In the genomic region with DNA sequence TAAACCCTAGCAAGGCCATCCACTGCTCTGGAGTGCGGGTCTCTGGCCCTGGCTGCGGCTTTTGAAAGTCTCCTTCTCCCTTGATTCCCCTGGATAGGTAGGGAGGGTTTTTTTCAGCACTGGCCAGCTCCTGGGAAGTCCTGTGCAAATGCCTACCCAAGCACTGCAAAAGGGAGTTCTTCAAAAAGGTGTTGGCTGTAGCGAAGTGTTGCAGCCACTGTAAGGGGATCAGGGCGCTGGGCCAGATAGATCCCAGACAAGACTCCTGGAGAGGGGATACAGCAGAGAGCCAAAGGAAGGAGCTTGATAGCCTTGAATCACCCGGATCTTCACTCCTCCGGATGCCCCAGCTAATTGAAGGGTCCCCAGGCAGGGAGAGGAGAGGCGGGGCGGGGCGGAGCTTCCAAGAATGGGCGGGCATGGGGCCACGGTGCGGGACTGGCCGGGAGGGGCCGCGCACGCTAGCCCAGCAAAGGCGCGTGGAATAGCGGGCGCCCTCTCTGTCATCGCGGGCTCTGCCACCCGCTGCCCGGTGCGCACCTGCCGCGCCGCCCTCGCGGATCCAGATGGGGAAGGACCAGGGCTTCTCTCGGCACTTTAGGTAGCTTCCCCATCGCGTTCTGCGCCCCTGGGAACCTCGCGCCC, we compare ENCODE assay signal across 9 mouse cellular contexts. TPM values are rescaled to one million over a fixed set of nuclear protein-coding genes. Genes with fewer than 3 reads are reported as not detected.
DNase-seq lines count a peak whose midpoint lies in the region; ATAC-seq and TF ChIP-seq lines count a peak whose summit lies in the region.
"Had no signal": no experiment of that assay in that cellular context is flagged by ENCODE, and none has a peak within 500 bp of the region (broad histone marks: within the 10 kb centered on the region; RNA-seq: fewer than 3 reads in every experiment).

No protein-coding gene starts in this region.

- H3K4me1 ChIP-seq in heart, embryonic 12.5 days (replicated peaks), result peaks cover 15% of the 10 kb centered on the region
- peaks cover 15% of the 10 kb centered on the region for H3K4me1 ChIP-seq in E14TG2a.4 (replicated peaks; ENCODE audit: low read depth, low read length)
- peaks cover 13% of the 10 kb centered on the region for H3K4me1 ChIP-seq in embryonic facial prominence, embryonic 12.5 days
- peaks cover 9% of the 10 kb centered on the region for H3K4me1 ChIP-seq in limb, embryonic 11.5 days (ENCODE audit: control insufficient read depth, insufficient read depth, low read length)

- peaks cover 92% of the 10 kb centered on the region for H3K27me3 ChIP-seq in heart, embryonic 12.5 days (replicated peaks)
- peaks cover 93% of the 10 kb centered on the region for H3K27me3 ChIP-seq in E14TG2a.4 (ENCODE audit: insufficient read depth, low read length)
- peaks cover 90% of the 10 kb centered on the region for H3K27me3 ChIP-seq in embryonic facial prominence, embryonic 12.5 days
- peaks cover 76% of the 10 kb centered on the region for H3K27me3 ChIP-seq in limb, embryonic 11.5 days (ENCODE audit: control insufficient read depth, insufficient read depth, low read length)

- no peak for ATAC-seq in heart, embryonic 12.5 days (ENCODE audit: insufficient number of reproducible peaks, low FRiP score)
- no peak for ATAC-seq in embryonic facial prominence, embryonic 12.5 days (ENCODE audit: insufficient number of reproducible peaks, insufficient read depth, low FRiP score, low TSS enrichment)
- ATAC-seq in limb, embryonic 11.5 days (ENCODE audit: insufficient number of reproducible peaks, low FRiP score, low TSS enrichment, low read depth), result no peak
- no peak for ATAC-seq in CD4-positive, CD25-positive, alpha-beta regulatory T cell, adult 4 months

- no peaks in the 10 kb centered on the region for H3K9me3 ChIP-seq in heart, embryonic 12.5 days (replicated peaks)
- no peaks in the 10 kb centered on the region; the same call in 1 of the 2 replicates for H3K9me3 ChIP-seq in E14TG2a.4 (ENCODE audit: low read length)
- H3K9me3 ChIP-seq in embryonic facial prominence, embryonic 12.5 days, result no peaks in the 10 kb centered on the region
- no peaks in the 10 kb centered on the region for H3K9me3 ChIP-seq in limb, embryonic 11.5 days (ENCODE audit: control insufficient read depth, low read length)

- no peak overlapping the region for H3K9ac ChIP-seq in heart, embryonic 12.5 days
- 0 out of 2 replicates have a peak overlapping the region, but pooled peaks have one; percentile 19 for H3K9ac ChIP-seq in embryonic facial prominence, embryonic 12.5 days
- no peak overlapping the region for H3K9ac ChIP-seq in limb, embryonic 11.5 days (ENCODE audit: low read length)

- no peaks in the 10 kb centered on the region for H3K36me3 ChIP-seq in heart, embryonic 12.5 days
- H3K36me3 ChIP-seq in E14TG2a.4 (ENCODE audit: insufficient read depth, low read length), result no peaks in the 10 kb centered on the region
- no peaks in the 10 kb centered on the region for H3K36me3 ChIP-seq in embryonic facial prominence, embryonic 12.5 days
- H3K36me3 ChIP-seq in limb, embryonic 11.5 days (ENCODE audit: control insufficient read depth, insufficient read depth, low read length), result no peaks in the 10 kb centered on the region

- no peak for DNase-seq in heart, postnatal 14 days
- DNase-seq in limb, embryonic 11.5 days (ENCODE audit: low spot score), result peak; percentile 36
- DNase-seq in testis, postnatal 10 days (ENCODE audit: low spot score), result no peak
- DNase-seq in ovary, postnatal 10 days (ENCODE audit: low spot score), result no peak

- peak overlapping the region; percentile 29 for H3K4me3 ChIP-seq in heart, embryonic 12.5 days
- H3K4me3 ChIP-seq in E14TG2a.4 (replicated peaks; ENCODE audit: low read length), result peak overlapping the region; percentile 85
- H3K4me3 ChIP-seq in embryonic facial prominence, embryonic 12.5 days, result peak overlapping the region; percentile 20
- H3K4me3 ChIP-seq in limb, embryonic 11.5 days (ENCODE audit: low read depth, low read length), result no peak overlapping the region

- WGBS in heart, embryonic 12.5 days, result 3% methylated on average over 34 of the region's 36 CpGs
- 1% methylated on average over 36 of the region's 36 CpGs for WGBS in embryonic facial prominence, embryonic 12.5 days
- WGBS in limb, embryonic 11.5 days, result 1% methylated on average over 30 of the region's 36 CpGs

- H3K4me2 ChIP-seq in heart, embryonic 12.5 days, result peak overlapping the region; percentile 59
- H3K4me2 ChIP-seq in embryonic facial prominence, embryonic 12.5 days (replicated peaks), result peak overlapping the region; percentile 47
- H3K4me2 ChIP-seq in limb, embryonic 11.5 days (ENCODE audit: low read depth, severe bottlenecking), result peak overlapping the region; percentile 36

- H3K27ac ChIP-seq in heart, embryonic 12.5 days (ENCODE audit: poor library complexity, severe bottlenecking), result no peak overlapping the region
- H3K27ac ChIP-seq in embryonic facial prominence, embryonic 12.5 days, result no peak overlapping the region
- no peak overlapping the region for H3K27ac ChIP-seq in limb, embryonic 11.5 days (replicated peaks; ENCODE audit: low read depth, low read length)

- intact Hi-C loops in heart, postnatal 14 days (cut with DNase I), result no loop called here

- TF ChIP-seq CTCF in E14TG2a.4 (conservative IDR thresholded peaks at IDR 0.05; ENCODE audit: low read length), result no peak

RNA-seq across cellular contexts. Expression of a gene that starts 12.6 kb away (rescaled TPM):
- polyA plus RNA-seq in heart, embryonic 12.5 days (2016; fragmentation: Nextera tagmentation; extraction: Ambion mirVana), result 0.14 and 0.51 TPM in 2 replicates
- total RNA-seq in heart, postnatal 14 days (2021), result under 1 TPM in 1 of 2 experiments, not detected in 1; 0.12 TPM
- polyA plus RNA-seq in embryonic facial prominence, embryonic 12.5 days (2016; fragmentation: Nextera tagmentation; extraction: Ambion mirVana), result 0.27 and 0.28 TPM in 2 replicates
- polyA plus RNA-seq in limb, embryonic 11.5 days (2014; fragmentation: Nextera tagmentation; extraction: Ambion mirVana), result 0.31 and 0.88 TPM in 2 replicates
- polyA plus RNA-seq in CD4-positive, CD25-positive, alpha-beta regulatory T cell, adult 4 months (2017; shearing (Covaris generic)), result not detected
- total RNA-seq: MEL had no signal

RNA-seq across cellular contexts. Expression of a gene that starts 33.9 kb away (rescaled TPM):
- polyA plus RNA-seq in heart, embryonic 12.5 days (2016; fragmentation: Nextera tagmentation; extraction: Ambion mirVana), result 285 TPM in 2 replicates
- total RNA-seq in heart, postnatal 14 days (2021), result 10 to 100 TPM; 61.5 to 62.7 TPM
- 288 and 302 TPM in 2 replicates for polyA plus RNA-seq in embryonic facial prominence, embryonic 12.5 days (2016; fragmentation: Nextera tagmentation; extraction: Ambion mirVana)
- 265 and 281 TPM in 2 replicates for polyA plus RNA-seq in limb, embryonic 11.5 days (2014; fragmentation: Nextera tagmentation; extraction: Ambion mirVana)
- 10 to 100 TPM; 74.8 to 77.4 TPM for polyA plus RNA-seq in CD4-positive, CD25-positive, alpha-beta regulatory T cell, adult 4 months (2017; shearing (Covaris generic))

RNA-seq across cellular contexts. Expression of a gene that starts 40.7 kb away (rescaled TPM):
- 51.9 and 56.5 TPM in 2 replicates for polyA plus RNA-seq in heart, embryonic 12.5 days (2016; fragmentation: Nextera tagmentation; extraction: Ambion mirVana)
- 10 to 100 TPM; 31.6 to 33.0 TPM for total RNA-seq in heart, postnatal 14 days (2021)
- polyA plus RNA-seq in embryonic facial prominence, embryonic 12.5 days (2016; fragmentation: Nextera tagmentation; extraction: Ambion mirVana), result 85.6 and 85.8 TPM in 2 replicates
- 74.1 and 75.1 TPM in 2 replicates for polyA plus RNA-seq in limb, embryonic 11.5 days (2014; fragmentation: Nextera tagmentation; extraction: Ambion mirVana)
- polyA plus RNA-seq in CD4-positive, CD25-positive, alpha-beta regulatory T cell, adult 4 months (2017; shearing (Covaris generic)), result 100 to 1,000 TPM in 1 of 2 experiments, 10 to 100 TPM in 1; 54.0 to 104 TPM

RNA-seq across cellular contexts. Expression of a gene that starts 54.6 kb away (rescaled TPM):
- polyA plus RNA-seq in heart, embryonic 12.5 days (2016; fragmentation: Nextera tagmentation; extraction: Ambion mirVana), result 26.9 and 27.6 TPM in 2 replicates
- total RNA-seq in heart, postnatal 14 days (2021), result 10 to 100 TPM; 15.2 to 16.6 TPM
- polyA plus RNA-seq in embryonic facial prominence, embryonic 12.5 days (2016; fragmentation: Nextera tagmentation; extraction: Ambion mirVana), result 49.5 and 51.2 TPM in 2 replicates
- 52.5 and 53.4 TPM in 2 replicates for polyA plus RNA-seq in limb, embryonic 11.5 days (2014; fragmentation: Nextera tagmentation; extraction: Ambion mirVana)
- polyA plus RNA-seq in CD4-positive, CD25-positive, alpha-beta regulatory T cell, adult 4 months (2017; shearing (Covaris generic)), result 1 to 10 TPM; 5.1 to 7.5 TPM
